Comparison of ENCODE assay signal across 7 mouse cellular contexts in genomic region chr6:124485414-124486144, GRCm38 (mm10). TPM values are rescaled to one million over a fixed set of nuclear protein-coding genes. Genes with fewer than 3 reads are reported as not detected.
DNase-seq lines count a peak whose midpoint lies in the region; ATAC-seq and TF ChIP-seq lines count a peak whose summit lies in the region.

No protein-coding gene starts in this region.

- H3K27me3 ChIP-seq in C2C12 (ENCODE audit: control insufficient read depth, insufficient read depth, insufficient read length): no peaks in the 10 kb centered on the region
- peaks cover 10% of the 10 kb centered on the region for H3K27me3 ChIP-seq in CH12.LX (replicated peaks)
- H3K27me3 ChIP-seq in forebrain, embryonic 14.5 days (replicated peaks; ENCODE audit: control insufficient read depth, insufficient read depth, low read length): no peaks in the 10 kb centered on the region
- no peaks in the 10 kb centered on the region for H3K27me3 ChIP-seq in liver, embryonic 15.5 days

- dilution Hi-C loops in CH12.LX (cut with MboI; ENCODE audit: extremely low pct_ligation_motif_present, extremely low pct_unique_long_range_greater_than_20kb, low sequenced_read_pairs): no loop called here

- TF ChIP-seq CTCF in C2C12 (IDR thresholded peaks at IDR 0.05; ENCODE audit: control insufficient read depth, insufficient read depth, insufficient read length): no peak
- TF ChIP-seq CTCF in CH12.LX (conservative IDR thresholded peaks at IDR 0.05 in 1 of 2, IDR thresholded peaks at IDR 0.05 in 1 of 2; ENCODE audit: low read depth in 2 of 2, low read length in 2 of 2): no peak

- H3K4me3 ChIP-seq in C2C12 (ENCODE audit: insufficient read depth, poor library complexity, severe bottlenecking) (peak overlapping the region; percentile 7), CH12.LX (replicated peaks in 1 of 3; ENCODE audit: low read depth in 2 of 3, low read length in 2 of 3, poor library complexity in 1 of 3) (peak overlapping the region in 2 of 3 experiments; percentile 37 to 60)
- H3K4me3 ChIP-seq in forebrain, embryonic 14.5 days (ENCODE audit: low read depth, low read length): peak overlapping the region; percentile 15; the same call in 1 of the 2 replicates
- no peak overlapping the region for H3K4me3 ChIP-seq in liver, embryonic 15.5 days (replicated peaks)

- TF ChIP-seq EP300 in CH12.LX (IDR thresholded peaks at IDR 0.05; ENCODE audit: low read length): no peak

- peak overlapping the region; percentile 51 for H3ac ChIP-seq in C2C12 (ENCODE audit: control insufficient read depth, insufficient read length, low read depth)

- peak overlapping the region; percentile 28; the same call in 1 of the 2 replicates for H3K9ac ChIP-seq in CH12.LX (ENCODE audit: insufficient read depth, low read depth)
- H3K9ac ChIP-seq in forebrain, embryonic 14.5 days (ENCODE audit: low read length): no peak overlapping the region
- no peak overlapping the region for H3K9ac ChIP-seq in liver, embryonic 15.5 days

- ATAC-seq in forebrain, embryonic 14.5 days: peak; percentile 91
- no peak for ATAC-seq in liver, embryonic 15.5 days (ENCODE audit: insufficient read depth)
- ATAC-seq in monocyte, adult 5-6 weeks (replicated peaks; ENCODE audit: insufficient number of reproducible peaks, low FRiP score, low TSS enrichment, poor library complexity, severe bottlenecking): no peak

- DNase-seq in CH12.LX (ENCODE audit: extremely low read depth): peak; percentile 77
- peak; percentile 73 for DNase-seq in forebrain, embryonic 14.5 days (ENCODE audit: low spot score)
- DNase-seq in urinary bladder, adult 2 months (ENCODE audit: low spot score): no peak
- no peak for DNase-seq in natural killer cell, adult 2 months (ENCODE audit: low spot score in 2 of 2)

- in situ Hi-C loops in CH12.LX (cut with MboI; ENCODE audit: low pct_ligation_motif_present, low pct_unique_long_range_greater_than_20kb, low sequenced_read_pairs): no loop called here

- H3K27ac ChIP-seq in CH12.LX (ENCODE audit: insufficient read depth, low read depth): no peak overlapping the region
- H3K27ac ChIP-seq in forebrain, embryonic 14.5 days (ENCODE audit: low read depth, low read length): no peak overlapping the region
- no peak overlapping the region for H3K27ac ChIP-seq in liver, embryonic 15.5 days (replicated peaks)

- TF ChIP-seq POLR2A in CH12.LX (IDR thresholded peaks at IDR 0.05; ENCODE audit: low read depth, low read length): peak; percentile 70; the same call in 1 of the 2 replicates

- H3K79me3 ChIP-seq in C2C12 (ENCODE audit: low read depth): no peaks in the 10 kb centered on the region

- H3K4me2 ChIP-seq in CH12.LX (ENCODE audit: insufficient read depth, low read depth, poor library complexity, severe bottlenecking): peak overlapping the region; percentile 8; the same call in 1 of the 2 replicates
- H3K4me2 ChIP-seq in forebrain, embryonic 14.5 days (ENCODE audit: low read length): peak overlapping the region; percentile 34
- H3K4me2 ChIP-seq in liver, embryonic 15.5 days: 0 out of 2 replicates have a peak overlapping the region, but pooled peaks have one; percentile 8

- WGBS in forebrain, embryonic 14.5 days: 35% methylated on average over 21 of the region's 21 CpGs
- 42% methylated on average over 21 of the region's 21 CpGs for WGBS in liver, embryonic 15.5 days (ENCODE audit: insufficient replicate concordance)

- H3K36me3 ChIP-seq in C2C12 (ENCODE audit: control insufficient read depth, insufficient read depth): no peaks in the 10 kb centered on the region
- H3K36me3 ChIP-seq in CH12.LX (replicated peaks in 1 of 2; ENCODE audit: control insufficient read depth in 1 of 2, insufficient read depth in 1 of 2, low read length in 1 of 2): no peaks in the 10 kb centered on the region
- H3K36me3 ChIP-seq in forebrain, embryonic 14.5 days (ENCODE audit: control insufficient read depth, insufficient read depth, low read length): no peaks in the 10 kb centered on the region
- no peaks in the 10 kb centered on the region for H3K36me3 ChIP-seq in liver, embryonic 15.5 days (replicated peaks)

- peaks cover 5 to 13% of the 10 kb centered on the region in 2 experiments for H3K4me1 ChIP-seq in CH12.LX (ENCODE audit: control insufficient read depth in 1 of 2, insufficient read depth in 2 of 2)
- no peaks in the 10 kb centered on the region for H3K4me1 ChIP-seq in forebrain, embryonic 14.5 days (ENCODE audit: control insufficient read depth, insufficient read depth, low read length)
- H3K4me1 ChIP-seq in liver, embryonic 15.5 days (replicated peaks): 0 out of 2 replicates have a peak, but pooled peaks cover 9% of the 10 kb centered on the region

- TF ChIP-seq RAD21 in CH12.LX (IDR thresholded peaks at IDR 0.05; ENCODE audit: low read depth, low read length): no peak

- peaks cover 6% of the 10 kb centered on the region for H3K9me3 ChIP-seq in CH12.LX (replicated peaks; ENCODE audit: low read length)
- no peaks in the 10 kb centered on the region for H3K9me3 ChIP-seq in forebrain, embryonic 14.5 days (replicated peaks; ENCODE audit: control insufficient read depth, low read length)
- H3K9me3 ChIP-seq in liver, embryonic 15.5 days (replicated peaks): no peaks in the 10 kb centered on the region; the same call in 1 of the 2 replicates

- H3K79me2 ChIP-seq in C2C12 (ENCODE audit: control insufficient read depth, insufficient read depth): no peaks in the 10 kb centered on the region
- no peaks in the 10 kb centered on the region for H3K79me2 ChIP-seq in CH12.LX (replicated peaks; ENCODE audit: control insufficient read depth, extremely low read depth, insufficient read depth, poor library complexity, severe bottlenecking)

TF ChIP-seq in C2C12, 6 proteins besides CTCF, POLR2A, EP300 and RAD21:
- TF ChIP-seq MYOG (IDR thresholded peaks at IDR 0.05; ENCODE audit: control insufficient read depth, extremely low read depth, insufficient read length): no peak
- TF ChIP-seq FOSL1 (IDR thresholded peaks at IDR 0.05; ENCODE audit: insufficient read depth, low read length, poor library complexity, severe bottlenecking): no peak
- no peak for TF ChIP-seq USF1 (IDR thresholded peaks at IDR 0.05; ENCODE audit: low read depth)
- no peak for TF ChIP-seq CEBPB (IDR thresholded peaks at IDR 0.05; ENCODE audit: low read depth)
- TF ChIP-seq MAX (IDR thresholded peaks at IDR 0.05): no peak
- TF ChIP-seq MYOD1 (IDR thresholded peaks at IDR 0.05; ENCODE audit: control insufficient read depth, insufficient read length, low read depth): no peak

TF ChIP-seq in CH12.LX, 34 proteins besides CTCF, POLR2A, EP300 and RAD21:
- TF ChIP-seq JUN (IDR thresholded peaks at IDR 0.05; ENCODE audit: insufficient read depth, low read depth, low read length): no peak
- TF ChIP-seq MEF2A (IDR thresholded peaks at IDR 0.05; ENCODE audit: borderline replicate concordance, low read depth, low read length): no peak
- TF ChIP-seq MAX (IDR thresholded peaks at IDR 0.05; ENCODE audit: low read length): no peak
- 0 out of 2 replicates have a peak, but pooled peaks have one; percentile 29 for TF ChIP-seq SIN3A (IDR thresholded peaks at IDR 0.05; ENCODE audit: low read length)
- TF ChIP-seq TBP (conservative IDR thresholded peaks at IDR 0.05; ENCODE audit: low read depth, low read length): peak; percentile 85
- no peak for TF ChIP-seq USF2 (conservative IDR thresholded peaks at IDR 0.05; ENCODE audit: low read depth, low read length)
- TF ChIP-seq ZNF384 (IDR thresholded peaks at IDR 0.05; ENCODE audit: low read depth, low read length): peak; percentile 91
- TF ChIP-seq TCF12 (IDR thresholded peaks at IDR 0.05; ENCODE audit: low read depth, low read length): peak; percentile 43

RNA-seq across cellular contexts. Expression of gene C1rl, which starts 7.3 kb away (rescaled TPM):
- polyA plus RNA-seq in C2C12 (2012; fragmentation: generic; extraction: Trizol) (0.50 TPM), CH12.LX (2012; ENCODE audit: insufficient read length, low read depth) (2.1 and 2.4 TPM in 2 replicates)
- total RNA-seq in CH12.LX (2012; rRNA removed) (0.38 and 0.59 TPM in 2 replicates), CH12.LX (2014; rRNA removed) (1.0 and 1.2 TPM in 2 replicates)
- polyA plus RNA-seq in forebrain, embryonic 14.5 days (2014; fragmentation: Nextera tagmentation; extraction: Ambion mirVana): 0.17 and 0.27 TPM in 2 replicates
- 11.2 and 12.5 TPM in 2 replicates for polyA plus RNA-seq in liver, embryonic 15.5 days (2015; fragmentation: Nextera tagmentation; extraction: Ambion mirVana)
- 5.0 and 6.3 TPM in 2 replicates for polyA plus RNA-seq in urinary bladder, adult 2 months (2012; rRNA removed)
- total RNA-seq in monocyte, adult 5-6 weeks (2017): 0.19 to 0.21 TPM (median 0.19 TPM) in 3 replicates

RNA-seq across cellular contexts. Expression of gene Clstn3, which starts 21.0 kb away (rescaled TPM):
- polyA plus RNA-seq in C2C12 (2012; fragmentation: generic; extraction: Trizol): 1.8 TPM
- total RNA-seq in CH12.LX (2012; rRNA removed): 17.2 and 17.7 TPM in 2 replicates
- 20.4 and 21.4 TPM in 2 replicates for total RNA-seq in CH12.LX (2014; rRNA removed)
- polyA plus RNA-seq in CH12.LX (2012; ENCODE audit: insufficient read length, low read depth): 126 and 130 TPM in 2 replicates
- polyA plus RNA-seq in forebrain, embryonic 14.5 days (2014; fragmentation: Nextera tagmentation; extraction: Ambion mirVana): 34.1 and 48.7 TPM in 2 replicates
- 4.2 and 5.0 TPM in 2 replicates for polyA plus RNA-seq in liver, embryonic 15.5 days (2015; fragmentation: Nextera tagmentation; extraction: Ambion mirVana)
- 1.4 and 1.6 TPM in 2 replicates for polyA plus RNA-seq in urinary bladder, adult 2 months (2012; rRNA removed)
- total RNA-seq in monocyte, adult 5-6 weeks (2017): not detected in 3 replicates

RNA-seq across cellular contexts. Expression of gene C1ra, which starts 26.6 kb away (rescaled TPM):
- polyA plus RNA-seq in C2C12 (2012; fragmentation: generic; extraction: Trizol): 0.62 TPM
- total RNA-seq in CH12.LX (2012; rRNA removed): 8.4 and 9.9 TPM in 2 replicates
- 19.8 and 20.1 TPM in 2 replicates for total RNA-seq in CH12.LX (2014; rRNA removed)
- polyA plus RNA-seq in CH12.LX (2012; ENCODE audit: insufficient read length, low read depth): 21.9 TPM in 2 replicates
- 0.19 and 0.24 TPM in 2 replicates for polyA plus RNA-seq in forebrain, embryonic 14.5 days (2014; fragmentation: Nextera tagmentation; extraction: Ambion mirVana)
- polyA plus RNA-seq in liver, embryonic 15.5 days (2015; fragmentation: Nextera tagmentation; extraction: Ambion mirVana): 18.8 and 22.5 TPM in 2 replicates
- 74.5 and 121 TPM in 2 replicates for polyA plus RNA-seq in urinary bladder, adult 2 months (2012; rRNA removed)
- total RNA-seq in monocyte, adult 5-6 weeks (2017): 1.4 TPM in 1 of 3 replicates, not detected in the others

RNA-seq across cellular contexts. Expression of gene C1s1, which starts 56.6 kb away (rescaled TPM):
- 0.05 TPM for polyA plus RNA-seq in C2C12 (2012; fragmentation: generic; extraction: Trizol)
- total RNA-seq in CH12.LX (2012; rRNA removed): 0.55 and 0.80 TPM in 2 replicates
- total RNA-seq in CH12.LX (2014; rRNA removed): 1.3 and 1.8 TPM in 2 replicates
- polyA plus RNA-seq in CH12.LX (2012; ENCODE audit: insufficient read length, low read depth): 2.4 and 4.8 TPM in 2 replicates
- 0.39 and 0.70 TPM in 2 replicates for polyA plus RNA-seq in forebrain, embryonic 14.5 days (2014; fragmentation: Nextera tagmentation; extraction: Ambion mirVana)
- 47.0 and 59.5 TPM in 2 replicates for polyA plus RNA-seq in liver, embryonic 15.5 days (2015; fragmentation: Nextera tagmentation; extraction: Ambion mirVana)
- 327 and 369 TPM in 2 replicates for polyA plus RNA-seq in urinary bladder, adult 2 months (2012; rRNA removed)
- total RNA-seq in monocyte, adult 5-6 weeks (2017): not detected in 3 replicates

Comparison
In these comparisons a context has a peak if more than half of its experiments do, and no peak if none do; other contexts are left out.
1. DNase-seq: peak in CH12.LX (single experiment) and forebrain, embryonic 14.5 days (single experiment); none in urinary bladder, adult 2 months (single experiment) and natural killer cell, adult 2 months (0 of 2).
2. RNA of gene C1ra, which starts 26.6 kb away (polyA plus RNA-seq): 74.5 to 121 TPM in urinary bladder, adult 2 months, 21.9 TPM in CH12.LX and 18.8 to 22.5 TPM in liver, embryonic 15.5 days; 0.62 TPM in C2C12 (single experiment) and 0.19 to 0.24 TPM in forebrain, embryonic 14.5 days; every median in the first group is over 10 times any median in the second.
3. Peak in every context shown above with its lines, with median percentiles within 50 percentile points of each other: H3K4me2 ChIP-seq.